Mouse (Mus musculus): ENCODE results near the gene Pnmt.

DNA sequence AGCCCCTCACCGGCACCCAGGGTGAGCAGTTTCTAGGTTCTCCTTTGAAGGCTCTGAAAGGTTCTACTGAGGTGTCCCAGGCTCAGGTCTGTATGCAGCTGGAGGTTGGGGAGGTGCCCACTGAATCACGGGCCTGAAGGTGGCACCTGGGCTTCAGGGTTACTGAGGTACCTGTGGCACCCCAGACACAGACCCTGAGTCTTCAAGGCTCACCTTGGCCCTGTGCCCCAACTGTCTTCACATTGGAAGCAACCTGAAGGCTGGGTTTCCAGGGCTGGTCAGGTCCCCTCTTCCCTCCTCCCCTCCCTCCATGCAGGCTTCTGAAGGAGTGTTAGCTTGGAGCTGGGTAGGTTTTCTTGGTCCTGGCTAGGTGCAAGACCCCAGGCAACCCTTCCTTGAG, 4.6 kb upstream of the Pnmt start:
- TF ChIP-seq POLR2A (IDR thresholded peaks at IDR 0.05; ENCODE audit: control insufficient read depth in 1 of 2, insufficient read depth in 1 of 2, low read depth in 1 of 2, low read length in 2 of 2, poor library complexity in 1 of 2) (no peak), MYC (IDR thresholded peaks at IDR 0.05; ENCODE audit: low read depth, low read length) (no peak), ZNF384 (IDR thresholded peaks at IDR 0.05; ENCODE audit: low read depth, low read length) (no peak), USF2 (IDR thresholded peaks at IDR 0.05; ENCODE audit: borderline replicate concordance in 1 of 2, insufficient read depth in 1 of 2, low read depth in 1 of 2, low read length in 2 of 2) (no peak), MXI1 (IDR thresholded peaks at IDR 0.05; ENCODE audit: low read depth, low read length) (no peak), EP300 (IDR thresholded peaks at IDR 0.05; ENCODE audit: low read depth in 1 of 2, low read length in 2 of 2) (no peak), E2F4 (IDR thresholded peaks at IDR 0.05; ENCODE audit: borderline replicate concordance, low read depth, low read length) (no peak), TBP (IDR thresholded peaks at IDR 0.05; ENCODE audit: low read depth, low read length) (no peak), MAX (IDR thresholded peaks at IDR 0.05; ENCODE audit: low read length) (no peak), MEF2A (IDR thresholded peaks at IDR 0.05; ENCODE audit: extremely low read depth, insufficient replicate concordance, low read depth, low read length, poor library complexity, severe bottlenecking) (no peak), SIN3A (IDR thresholded peaks at IDR 0.05; ENCODE audit: low read length) (no peak)

Measured in MEL (cell line).